Mouse (Mus musculus) small intestine, adult 2 months (tissue): Measurements from ENCODE around the gene Minpp1. TPM values are rescaled to one million over a fixed set of nuclear protein-coding genes. Genes with fewer than 3 reads are reported as not detected.
"Not testable (repeated sequence)": the region's sequence is repeated elsewhere in the genome, so short reads cannot be mapped to it uniquely, and the experiment has no call there.

Experiments used
- H3K27ac ChIP-seq: fragments of 200-500 bp; 2 replicates; pipeline ENCODE4 v1.5.1; 2012; ENCODE audit warnings: low read depth, low read length, control low read depth, inconsistent platforms; ENCODE audit not compliant: insufficient read depth
- H3K27me3 ChIP-seq: fragments of 200-500 bp; 2 replicates; pipeline ENCODE4 v1.6.1; 2012; ENCODE audit warnings: mild to moderate bottlenecking, moderate library complexity, low read length, inconsistent platforms; ENCODE audit not compliant: control insufficient read depth, insufficient read depth
- H3K36me3 ChIP-seq: fragments of 200-500 bp; 2 replicates; pipeline ENCODE4 v1.6.1; 2012; ENCODE audit warnings: mild to moderate bottlenecking, low read length, control low read depth, inconsistent platforms; ENCODE audit not compliant: control insufficient read depth, insufficient read depth
- H3K4me1 ChIP-seq: fragments of 200-500 bp; 2 replicates; pipeline ENCODE4 v1.6.1; 2012; ENCODE audit warnings: low read length, inconsistent platforms, mixed read lengths; ENCODE audit not compliant: control insufficient read depth, insufficient read depth, insufficient read length
- H3K4me3 ChIP-seq: fragments of 200-500 bp; 2 replicates; pipeline ENCODE4 v1.5.1; 2012; ENCODE audit warnings: low read depth, mild to moderate bottlenecking, control low read depth, inconsistent platforms, low read length, moderate library complexity
- CTCF ChIP-seq: fragments of 200-500 bp; IDR thresholded peaks from 2 replicates; pipeline ENCODE4 v1.5.1; 2012; ENCODE audit warnings: low read depth, mild to moderate bottlenecking, control low read depth, inconsistent platforms, low read length, moderate library complexity, mixed read lengths; ENCODE audit not compliant: insufficient replicate concordance, insufficient read length; ENCODE audit errors: extremely low read depth
- POLR2A ChIP-seq: fragments of 200-500 bp; IDR thresholded peaks from 2 replicates; pipeline ENCODE4 v1.6.1; 2012; ENCODE audit warnings: low read depth, mild to moderate bottlenecking, control low read depth, inconsistent platforms, low read length, moderate library complexity
- WGBS: fragments of 180-500 bp; shearing (Covaris S2); methylation state at CpG from one replicate; pipeline ENCODE4 v1.1.7; 2018; 5-methylcytosine and 5-hydroxymethylcytosine counted together
- polyA plus RNA-seq: library from polyadenylated mRNA; depleted of rRNA; stranded (reverse); fragments of >200 nt; gene quantifications from 2 replicates; pipeline ENCODE4 v1.2.3, GENCODE M21; 2012; rRNA removed

Minpp1 gene
- 86.5 and 112 TPM in 2 replicates for polyA plus RNA-seq

- under 1% methylated on average over 64 of the region's 64 CpGs for WGBS
- H3K27ac ChIP-seq: peak within 1 kb of the TSS; percentile 89
- TF ChIP-seq CTCF (no peak), POLR2A (peak; percentile 16; the same call in 1 of the 2 replicates)
- peaks cover 6% of the 10 kb centered on the region for H3K4me1 ChIP-seq
- no peaks in the 10 kb centered on the region; the same call in 1 of the 2 replicates for H3K36me3 ChIP-seq
- peak within 1 kb of the TSS; percentile 79 for H3K4me3 ChIP-seq
- no peaks in the 10 kb centered on the region for H3K27me3 ChIP-seq
These were observed at the start of gene Minpp1 for GRCm38 (mm10) chr19:32485681-32486105. TSS of gene Minpp1 (plus strand) at chr19:32485769.

GRCm38 (mm10) chr19:32439356-32439755, 46.2 kb upstream of the Minpp1 start:
- Histone ChIP-seq H3K36me3 (no peaks in the 10 kb centered on the region), H3K4me3 (no peak overlapping the region), H3K4me1 (no peaks in the 10 kb centered on the region), H3K27me3 (no peaks in the 10 kb centered on the region), H3K27ac (no peak overlapping the region)
- no peak for TF ChIP-seq POLR2A
- TF ChIP-seq CTCF: no peak
- WGBS: 85% methylated on average over 2 of the region's 2 CpGs

GRCm38 (mm10) chr19:32441568-32441967, 44.0 kb upstream of the Minpp1 start:
- no peak overlapping the region for H3K4me3 ChIP-seq
- 97% methylated on average over 11 of the region's 11 CpGs for WGBS
- H3K27ac ChIP-seq: no peak overlapping the region
- H3K36me3 ChIP-seq: no peaks in the 10 kb centered on the region
- H3K27me3 ChIP-seq: no peaks in the 10 kb centered on the region
- TF ChIP-seq POLR2A (no peak), CTCF (no peak)
- no peaks in the 10 kb centered on the region for H3K4me1 ChIP-seq

DNA sequence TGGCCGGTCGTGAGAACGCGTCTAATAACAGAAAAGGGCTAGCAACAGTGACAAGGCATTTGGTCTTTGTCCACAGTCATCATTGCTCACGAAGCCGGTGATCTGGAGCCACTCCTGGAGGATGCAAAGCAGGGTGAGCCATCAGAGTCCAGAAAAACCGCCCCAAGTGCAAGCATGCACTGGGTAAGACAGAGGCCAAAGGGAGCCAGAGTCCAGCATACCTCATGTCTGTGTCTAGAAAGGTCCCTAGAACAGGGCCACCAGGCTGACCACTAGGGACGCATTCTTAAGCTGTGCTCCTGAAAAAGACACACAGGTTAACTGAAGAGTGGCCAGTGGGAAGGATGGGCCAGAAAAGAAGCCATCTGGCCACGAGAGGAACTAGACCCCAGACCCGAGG, 36.6 kb upstream of the Minpp1 start:
- WGBS: 97% methylated on average over 10 of the region's 10 CpGs
- TF ChIP-seq POLR2A (no peak), CTCF (no peak)
- no peak overlapping the region for H3K4me3 ChIP-seq
- H3K4me1 ChIP-seq: no peaks in the 10 kb centered on the region
- H3K36me3 ChIP-seq: no peaks in the 10 kb centered on the region
- no peak overlapping the region for H3K27ac ChIP-seq
- no peaks in the 10 kb centered on the region for H3K27me3 ChIP-seq

DNA sequence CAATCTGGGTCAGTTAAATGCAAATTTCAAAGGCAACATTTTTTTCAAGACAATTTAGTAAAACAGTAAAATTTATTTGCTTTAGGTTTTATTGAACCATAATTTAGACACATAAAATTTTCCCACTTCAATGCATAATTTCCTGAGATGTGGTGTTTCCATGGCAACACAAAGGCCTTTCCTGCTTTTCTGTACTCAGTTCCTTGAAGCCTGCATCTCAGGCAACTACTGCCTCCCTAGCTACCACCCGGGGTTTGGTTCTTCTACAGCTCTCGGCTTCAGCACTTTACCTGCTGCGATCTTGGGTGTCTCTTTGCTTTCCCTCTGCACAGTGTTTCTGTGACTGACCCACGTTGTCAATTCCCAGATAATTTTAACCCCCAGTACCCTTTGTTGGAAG, 33.3 kb upstream of the Minpp1 start:
- Histone ChIP-seq H3K27ac (no peak overlapping the region), H3K4me3 (no peak overlapping the region), H3K27me3 (no peaks in the 10 kb centered on the region), H3K36me3 (no peaks in the 10 kb centered on the region), H3K4me1 (no peaks in the 10 kb centered on the region)
- TF ChIP-seq CTCF (no peak), POLR2A (no peak)
- 71% methylated on average over 4 of the region's 4 CpGs for WGBS

DNA sequence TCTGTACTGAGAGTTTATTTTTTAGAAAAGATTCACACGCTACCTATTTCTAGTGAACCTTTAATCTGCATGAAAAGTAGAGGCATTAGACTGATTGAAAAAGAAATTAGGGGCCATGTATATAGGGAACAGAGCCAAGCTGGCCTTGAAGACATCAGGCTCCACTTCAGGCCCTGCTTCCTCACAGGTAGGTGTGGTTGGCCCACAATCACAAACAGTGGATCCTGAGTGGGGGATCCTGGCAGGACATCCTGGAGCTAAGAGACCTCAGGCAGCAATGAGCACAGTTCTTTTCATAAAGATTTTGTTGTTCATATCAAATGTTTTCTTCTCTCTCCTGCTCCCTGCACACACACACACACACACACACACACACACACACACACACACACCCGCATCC, 28.8 kb upstream of the Minpp1 start:
- Histone ChIP-seq H3K36me3 (no peaks in the 10 kb centered on the region), H3K27ac (no peak overlapping the region), H3K4me3 (no peak overlapping the region), H3K4me1 (no peaks in the 10 kb centered on the region), H3K27me3 (no peaks in the 10 kb centered on the region)
- no peak for TF ChIP-seq POLR2A
- no peak for TF ChIP-seq CTCF
- WGBS: 82% methylated on average over 2 of the region's 2 CpGs

- H3K27me3 ChIP-seq, H3K4me3 ChIP-seq, H3K27ac ChIP-seq, H3K36me3 ChIP-seq, H3K4me1 ChIP-seq: not testable (repeated sequence)
- WGBS: 86% methylated on average over 8 of the region's 8 CpGs
These were observed 27.9 kb upstream of the Minpp1 start for GRCm38 (mm10) chr19:32457631-32458030.

- WGBS: 35% methylated on average over 6 of the region's 6 CpGs
- no peaks in the 10 kb centered on the region for H3K36me3 ChIP-seq
- peak overlapping the region; percentile 65 for H3K27ac ChIP-seq
- no peak overlapping the region for H3K4me3 ChIP-seq
- no peaks in the 10 kb centered on the region for H3K27me3 ChIP-seq
- TF ChIP-seq CTCF (no peak), POLR2A (no peak)
- peaks cover 4% of the 10 kb centered on the region; the same call in 1 of the 2 replicates for H3K4me1 ChIP-seq
These were observed 22.5 kb upstream of the Minpp1 start for GRCm38 (mm10) chr19:32463037-32463436.
